Mouse (Mus musculus) cortical plate, adult 2 months (tissue): Measurements from ENCODE around the gene Dlg2. TPM values are rescaled to one million over a fixed set of nuclear protein-coding genes. Genes with fewer than 3 reads are reported as not detected.

Experiments used
- H3K27ac ChIP-seq: fragments of 200-500 bp; 2 replicates; pipeline ENCODE4 v1.5.1; 2012; ENCODE audit warnings: low read length, control low read depth, inconsistent platforms; ENCODE audit not compliant: insufficient read depth
- H3K4me1 ChIP-seq: fragments of 200-500 bp; 2 replicates; pipeline ENCODE4 v1.6.1; 2011; ENCODE audit warnings: low read length; ENCODE audit not compliant: control insufficient read depth, insufficient read depth
- H3K4me3 ChIP-seq: fragments of 200-500 bp; 2 replicates; pipeline ENCODE4 v1.5.1; 2011; ENCODE audit warnings: mild to moderate bottlenecking, low read length, control low read depth; ENCODE audit not compliant: insufficient read depth
- CTCF ChIP-seq: fragments of 200-500 bp; IDR thresholded peaks from 2 replicates; pipeline ENCODE4 v1.5.1; 2011; ENCODE audit warnings: mild to moderate bottlenecking, control low read depth, low read length; ENCODE audit not compliant: insufficient read depth; ENCODE audit errors: extremely low read depth
- POLR2A ChIP-seq: fragments of 200-500 bp; IDR thresholded peaks from 2 replicates; pipeline ENCODE4 v1.6.1; 2011; ENCODE audit warnings: mild to moderate bottlenecking, low read length, control low read depth; ENCODE audit not compliant: insufficient read depth; ENCODE audit errors: extremely low read depth
- polyA plus RNA-seq: library from polyadenylated mRNA; depleted of rRNA; stranded (reverse); fragments of >200 nt; gene quantifications from 2 replicates; pipeline ENCODE4 v1.2.3, GENCODE M21; 2012

The Dlg2 gene
- polyA plus RNA-seq, 1 experiment: 139 TPM

GRCm38 (mm10) chr7:92370521-92370920, 1894.0 kb downstream of the Dlg2 start:
- Histone ChIP-seq H3K4me1 (peaks cover 10% of the 10 kb centered on the region), H3K27ac (no peak overlapping the region), H3K4me3 (no peak overlapping the region)
- TF ChIP-seq POLR2A: no peak
- no peak for TF ChIP-seq CTCF

DNA sequence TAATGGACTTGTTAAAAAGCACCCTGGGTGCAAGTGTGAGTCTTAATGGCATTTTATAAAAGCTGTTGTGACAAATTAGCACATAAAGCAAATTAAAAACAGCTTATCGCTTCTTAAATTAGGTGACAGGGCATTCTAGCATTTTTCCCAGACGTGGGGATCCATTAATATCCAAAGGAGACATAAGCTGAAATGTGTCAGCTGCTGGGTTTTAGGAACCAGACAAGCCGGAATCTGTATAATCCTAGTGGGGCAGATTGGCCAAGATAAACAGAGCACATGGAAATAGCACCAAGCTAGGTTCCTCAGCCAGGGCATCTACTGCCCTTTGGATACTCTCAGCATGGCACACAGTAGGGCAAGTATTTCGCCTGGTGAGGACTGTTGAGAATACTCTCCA, 1895.2 kb downstream of the Dlg2 start:
- no peak overlapping the region for H3K4me3 ChIP-seq
- no peak for TF ChIP-seq CTCF
- no peak for TF ChIP-seq POLR2A
- no peak overlapping the region for H3K27ac ChIP-seq
- H3K4me1 ChIP-seq: peaks cover 10% of the 10 kb centered on the region

DNA sequence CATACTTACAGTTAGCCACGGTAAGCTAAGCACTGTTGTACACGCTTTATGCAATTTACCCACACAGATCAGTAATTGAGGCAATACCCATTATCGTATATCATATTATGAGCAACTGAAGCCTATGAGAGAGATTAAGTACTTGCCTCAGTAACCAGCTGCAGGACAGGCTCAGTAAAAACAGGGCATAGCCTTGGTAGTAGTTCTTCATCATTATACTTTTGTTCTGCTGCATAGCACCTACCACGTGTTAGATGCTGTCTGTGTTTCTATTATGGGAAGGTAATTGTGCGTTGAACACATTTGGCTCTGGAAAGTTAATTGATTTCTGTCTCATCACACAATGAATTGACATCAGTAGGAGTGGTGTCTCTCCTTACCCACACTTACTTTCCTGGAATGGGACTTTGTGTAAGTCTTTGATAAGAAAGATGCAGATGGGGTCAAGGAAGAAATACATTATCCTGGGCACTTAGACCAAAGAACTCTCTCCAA, 1897.4 kb downstream of the Dlg2 start:
- Histone ChIP-seq H3K4me1 (peaks cover 5% of the 10 kb centered on the region), H3K4me3 (no peak overlapping the region), H3K27ac (no peak overlapping the region)
- TF ChIP-seq POLR2A (no peak), CTCF (no peak)

GRCm38 (mm10) chr7:92383913-92384484, 1907.5 kb downstream of the Dlg2 start:
- TF ChIP-seq CTCF (no peak), POLR2A (no peak)
- Histone ChIP-seq H3K4me3 (no peak overlapping the region), H3K27ac (no peak overlapping the region), H3K4me1 (no peaks in the 10 kb centered on the region; the same call in 1 of the 2 replicates)

GRCm38 (mm10) chr7:92392052-92392640, 1915.7 kb downstream of the Dlg2 start:
- H3K27ac ChIP-seq: no peak overlapping the region
- H3K4me3 ChIP-seq: no peak overlapping the region
- TF ChIP-seq POLR2A (no peak), CTCF (no peak)
- H3K4me1 ChIP-seq: peaks cover 2% of the 10 kb centered on the region; the same call in 1 of the 2 replicates

DNA sequence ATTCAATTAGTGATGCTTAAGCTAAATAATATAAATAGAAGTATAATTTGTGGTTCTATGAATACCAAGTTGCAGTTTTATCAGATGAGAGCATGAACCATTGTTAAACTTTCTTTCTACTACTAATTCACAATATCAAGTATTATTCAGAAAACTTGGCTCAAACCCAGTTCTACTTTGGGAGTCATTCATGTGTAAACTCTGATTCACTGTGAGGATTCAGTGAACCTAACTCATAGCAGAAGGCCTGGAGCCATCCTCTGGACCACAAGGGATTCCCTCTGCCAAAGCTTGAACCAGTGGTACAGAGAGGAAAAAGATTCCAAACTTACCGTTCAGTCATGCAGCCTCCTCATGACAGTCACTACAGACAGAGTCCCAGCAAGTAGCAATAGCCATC, 1920.3 kb downstream of the Dlg2 start:
- Histone ChIP-seq H3K27ac (no peak overlapping the region), H3K4me1 (peaks cover 2% of the 10 kb centered on the region), H3K4me3 (no peak overlapping the region)
- TF ChIP-seq CTCF (no peak), POLR2A (no peak)

DNA sequence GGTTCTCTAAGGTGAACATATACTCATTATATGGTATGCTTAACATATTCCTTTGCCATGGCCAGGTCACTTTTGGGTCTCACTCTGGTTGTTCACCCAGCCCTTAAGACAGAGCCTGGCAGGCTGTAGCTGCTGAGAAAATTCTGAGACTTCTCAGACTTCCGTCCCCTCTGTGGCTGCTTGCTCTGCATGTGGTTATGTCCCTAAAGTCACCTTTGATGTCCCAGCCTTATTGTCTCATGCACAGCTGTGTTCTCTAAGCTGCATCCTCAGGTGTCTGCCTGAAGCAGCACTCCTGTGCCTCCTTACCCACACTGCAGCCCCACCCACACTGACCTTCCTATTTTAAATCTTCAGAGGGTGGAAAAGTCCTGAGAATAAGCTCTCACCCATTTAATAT, 1922.4 kb downstream of the Dlg2 start:
- H3K27ac ChIP-seq: no peak overlapping the region
- H3K4me1 ChIP-seq: no peaks in the 10 kb centered on the region; the same call in 1 of the 2 replicates
- no peak overlapping the region for H3K4me3 ChIP-seq
- TF ChIP-seq POLR2A: no peak
- TF ChIP-seq CTCF: no peak

DNA sequence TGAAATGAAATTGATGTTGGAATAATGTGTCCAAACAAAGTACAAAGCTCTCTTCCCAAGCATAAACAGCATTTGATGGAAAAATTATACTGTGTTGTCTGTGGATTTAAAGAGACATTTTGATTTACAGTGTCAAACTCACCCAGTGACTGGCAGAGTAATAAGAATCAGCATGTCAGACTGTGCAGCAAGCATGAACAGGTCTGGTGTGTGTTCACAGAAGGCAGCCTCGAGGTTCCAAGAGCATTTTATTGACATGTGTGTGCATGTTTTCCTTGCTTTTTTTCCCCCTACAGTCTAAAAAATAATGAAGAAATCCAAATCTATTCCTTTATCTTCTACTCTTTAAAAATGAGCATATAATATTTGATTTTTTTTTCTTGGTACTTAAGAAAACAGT, 1924.1 kb downstream of the Dlg2 start:
- no peak overlapping the region for H3K27ac ChIP-seq

GRCm38 (mm10) chr7:92401001-92401688, 1924.7 kb downstream of the Dlg2 start:
- Histone ChIP-seq H3K4me3 (no peak overlapping the region), H3K4me1 (no peaks in the 10 kb centered on the region; the same call in 1 of the 2 replicates), H3K27ac (no peak overlapping the region)
- TF ChIP-seq CTCF: no peak
- no peak for TF ChIP-seq POLR2A

More for the DNA sequence above, 1924.1 kb downstream of the Dlg2 start:
- Histone ChIP-seq H3K4me1 (no peaks in the 10 kb centered on the region; the same call in 1 of the 2 replicates), H3K4me3 (no peak overlapping the region)
- TF ChIP-seq CTCF: no peak
- TF ChIP-seq POLR2A: no peak
